Mouse (Mus musculus) liver, embryonic 12.5 days (tissue): Measurements from ENCODE around the gene Ptprg. TPM values are rescaled to one million over a fixed set of nuclear protein-coding genes. Genes with fewer than 3 reads are reported as not detected.

Experiments used
- ATAC-seq: fragments of 200-750 bp; cut with Nextera tagmentation; 2 replicates; pipeline ENCODE4 v1.8.0; 2017; ENCODE audit warnings: moderate number of reproducible peaks, mild to moderate bottlenecking, moderate library complexity
- H3K27ac ChIP-seq: fragments of 300-500 bp; sonication (generic); 2 replicates; pipeline ENCODE4 v1.5.1; 2016; ENCODE audit warnings: mild to moderate bottlenecking
- H3K27me3 ChIP-seq: fragments of 300-500 bp; sonication (generic); replicated peaks from 2 replicates; pipeline ENCODE4 v1.6.1; 2016; ENCODE audit warnings: mild to moderate bottlenecking, moderate library complexity
- H3K36me3 ChIP-seq: fragments of 300-500 bp; sonication (generic); 2 replicates; pipeline ENCODE4 v1.6.1; 2016; ENCODE audit warnings: mild to moderate bottlenecking, moderate library complexity
- H3K4me1 ChIP-seq: fragments of 300-500 bp; sonication (generic); 2 replicates; pipeline ENCODE4 v1.6.1; 2016
- H3K4me2 ChIP-seq: fragments of 300-500 bp; sonication (generic); 2 replicates; pipeline ENCODE4 v1.6.1; 2016; ENCODE audit warnings: mild to moderate bottlenecking, moderate library complexity
- H3K4me3 ChIP-seq: fragments of 300-500 bp; sonication (generic); 2 replicates; pipeline ENCODE4 v1.5.1; 2016; ENCODE audit warnings: mild to moderate bottlenecking, moderate library complexity
- H3K9ac ChIP-seq: fragments of 300-500 bp; sonication (generic); 2 replicates; pipeline ENCODE4 v1.6.1; 2016; ENCODE audit warnings: mild to moderate bottlenecking, moderate library complexity
- H3K9me3 ChIP-seq: fragments of 300-500 bp; sonication (generic); replicated peaks from 2 replicates; pipeline ENCODE4 v1.6.1; 2016; ENCODE audit warnings: mild to moderate bottlenecking, moderate library complexity
- WGBS: fragments of 180-500 bp; shearing (Covaris S2); methylation state at CpG from one replicate; pipeline ENCODE4 v1.1.7; 2016; ENCODE audit not compliant: insufficient replicate concordance; 5-methylcytosine and 5-hydroxymethylcytosine counted together
- polyA plus RNA-seq: library from polyadenylated mRNA; unstranded; fragments of >200 nt; fragmentation: Nextera tagmentation; extraction: Ambion mirVana; gene quantifications from 2 replicates; pipeline ENCODE4 v1.2.1, GENCODE M21; 2016

Gene Ptprg
- polyA plus RNA-seq, 1 experiment from 2014 or later = 4.8 TPM

GRCm38 (mm10) chr14:11670847-11671246 lies 117.5 kb downstream of the Ptprg start:
- Histone ChIP-seq H3K4me1 (no peaks in the 10 kb centered on the region), H3K4me2 (no peak overlapping the region), H3K9ac (no peak overlapping the region), H3K36me3 (no peaks in the 10 kb centered on the region), H3K27ac (no peak overlapping the region), H3K27me3 (peaks cover 6% of the 10 kb centered on the region), H3K4me3 (no peak overlapping the region), H3K9me3 (no peaks in the 10 kb centered on the region)
- 31% methylated on average over 6 of the region's 6 CpGs for WGBS
- no peak for ATAC-seq

- 78% methylated on average over 3 of the region's 3 CpGs for WGBS
Measured at GRCm38 (mm10) chr14:11672981-11673547, 119.7 kb downstream of the Ptprg start.

DNA sequence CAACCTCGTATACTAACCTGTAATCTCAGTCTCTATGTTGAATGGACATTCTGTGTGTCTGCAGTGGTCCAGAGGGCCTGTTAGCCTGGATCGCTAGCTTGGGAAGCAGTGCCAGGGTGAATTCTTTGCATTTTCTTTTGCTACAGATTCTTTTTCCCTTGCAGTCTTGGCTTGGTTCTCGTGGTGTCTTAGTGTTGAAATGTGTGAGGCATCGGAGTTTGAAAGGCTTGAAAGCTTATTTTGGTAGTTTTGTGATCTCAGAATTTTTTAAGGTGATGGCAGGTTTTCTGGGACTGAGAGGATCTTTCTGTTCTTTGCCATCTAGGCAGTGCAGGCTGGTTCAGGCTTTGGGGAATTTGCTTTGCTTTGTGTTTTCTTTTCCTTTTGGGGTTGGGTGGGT lies 124.9 kb downstream of the Ptprg start:
- no peaks in the 10 kb centered on the region for H3K27me3 ChIP-seq
- ATAC-seq = no peak
- no peak overlapping the region for H3K9ac ChIP-seq
- H3K27ac ChIP-seq = no peak overlapping the region
- no peak overlapping the region for H3K4me2 ChIP-seq
- no peak overlapping the region for H3K4me3 ChIP-seq
- H3K9me3 ChIP-seq = no peaks in the 10 kb centered on the region
- WGBS = 55% methylated on average over 4 of the region's 4 CpGs
- H3K36me3 ChIP-seq = no peaks in the 10 kb centered on the region
- H3K4me1 ChIP-seq = no peaks in the 10 kb centered on the region

More at GRCm38 (mm10) chr14:11672981-11673547, 119.7 kb downstream of the Ptprg start:
- no peaks in the 10 kb centered on the region for H3K9me3 ChIP-seq
- no peak overlapping the region for H3K4me2 ChIP-seq
- peaks cover 6% of the 10 kb centered on the region for H3K27me3 ChIP-seq
- H3K36me3 ChIP-seq = no peaks in the 10 kb centered on the region
- H3K9ac ChIP-seq = no peak overlapping the region
- no peaks in the 10 kb centered on the region for H3K4me1 ChIP-seq
- H3K4me3 ChIP-seq = no peak overlapping the region
- no peak overlapping the region for H3K27ac ChIP-seq
- ATAC-seq = no peak

- no peaks in the 10 kb centered on the region for H3K27me3 ChIP-seq
- H3K4me2 ChIP-seq = no peak overlapping the region
- no peaks in the 10 kb centered on the region for H3K36me3 ChIP-seq
- H3K27ac ChIP-seq = no peak overlapping the region
- H3K9me3 ChIP-seq = no peaks in the 10 kb centered on the region
- H3K4me1 ChIP-seq = no peaks in the 10 kb centered on the region
- ATAC-seq = no peak
- no peak overlapping the region for H3K9ac ChIP-seq
- WGBS = 54% methylated on average over 3 of the region's 3 CpGs
- H3K4me3 ChIP-seq = no peak overlapping the region
Measured at GRCm38 (mm10) chr14:11679741-11680140, 126.4 kb downstream of the Ptprg start.

DNA sequence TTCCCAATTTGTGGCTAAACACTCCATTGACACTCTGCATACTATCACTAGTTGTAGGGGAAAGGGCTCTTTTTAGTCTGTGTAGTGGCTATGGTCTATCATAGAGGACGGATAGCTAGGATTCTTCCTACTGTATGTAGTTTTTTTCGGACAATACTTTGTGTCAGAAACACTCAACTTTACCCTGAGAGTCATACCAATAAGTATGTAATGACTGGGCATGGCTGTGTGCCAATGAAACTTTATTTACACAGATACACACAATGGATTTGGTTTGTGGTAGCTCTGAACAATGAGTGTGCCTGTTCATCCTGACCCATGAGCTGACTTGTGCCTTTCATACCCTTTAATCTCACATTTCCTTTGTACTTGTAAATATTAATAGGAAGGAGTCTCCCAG lies 127.3 kb downstream of the Ptprg start:
- Histone ChIP-seq H3K36me3 (no peaks in the 10 kb centered on the region), H3K4me1 (no peaks in the 10 kb centered on the region), H3K9me3 (no peaks in the 10 kb centered on the region), H3K4me3 (no peak overlapping the region), H3K27me3 (no peaks in the 10 kb centered on the region), H3K27ac (no peak overlapping the region), H3K9ac (no peak overlapping the region), H3K4me2 (no peak overlapping the region)
- WGBS = 54% methylated on average over 2 of the region's 2 CpGs
- ATAC-seq = no peak

DNA sequence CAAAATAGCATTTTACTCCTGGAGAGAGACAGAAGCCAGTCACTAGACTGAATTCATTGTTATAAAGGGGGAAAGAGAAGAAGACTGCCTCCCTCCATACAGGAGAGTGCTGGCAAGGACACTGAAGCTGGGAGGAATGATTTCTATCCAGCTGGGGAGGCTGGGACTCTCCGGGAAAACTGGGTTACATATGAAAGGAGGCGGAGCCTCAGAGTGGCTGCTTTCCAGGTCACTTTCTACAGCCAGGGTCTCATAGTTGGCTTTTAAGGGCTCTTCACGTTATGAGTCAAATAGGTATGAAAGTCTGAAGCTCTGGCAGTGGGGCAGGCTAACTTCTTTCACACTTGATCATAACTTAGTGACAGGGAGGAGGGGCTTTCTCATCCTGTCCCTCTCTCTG lies 129.1 kb downstream of the Ptprg start:
- no peaks in the 10 kb centered on the region for H3K36me3 ChIP-seq
- no peak overlapping the region for H3K9ac ChIP-seq
- no peak overlapping the region for H3K4me3 ChIP-seq
- no peak overlapping the region for H3K4me2 ChIP-seq
- 39% methylated on average over 3 of the region's 3 CpGs for WGBS
- H3K27me3 ChIP-seq = no peaks in the 10 kb centered on the region
- no peak for ATAC-seq
- no peak overlapping the region for H3K27ac ChIP-seq
- no peaks in the 10 kb centered on the region for H3K4me1 ChIP-seq
- no peaks in the 10 kb centered on the region for H3K9me3 ChIP-seq

GRCm38 (mm10) chr14:11683386-11684081 lies 130.2 kb downstream of the Ptprg start:
- Histone ChIP-seq H3K9ac (no peak overlapping the region), H3K9me3 (no peaks in the 10 kb centered on the region), H3K27ac (no peak overlapping the region), H3K4me1 (no peaks in the 10 kb centered on the region), H3K27me3 (no peaks in the 10 kb centered on the region), H3K36me3 (no peaks in the 10 kb centered on the region), H3K4me2 (no peak overlapping the region), H3K4me3 (no peak overlapping the region)
- WGBS = 47% methylated on average over 10 of the region's 10 CpGs
- no peak for ATAC-seq

DNA sequence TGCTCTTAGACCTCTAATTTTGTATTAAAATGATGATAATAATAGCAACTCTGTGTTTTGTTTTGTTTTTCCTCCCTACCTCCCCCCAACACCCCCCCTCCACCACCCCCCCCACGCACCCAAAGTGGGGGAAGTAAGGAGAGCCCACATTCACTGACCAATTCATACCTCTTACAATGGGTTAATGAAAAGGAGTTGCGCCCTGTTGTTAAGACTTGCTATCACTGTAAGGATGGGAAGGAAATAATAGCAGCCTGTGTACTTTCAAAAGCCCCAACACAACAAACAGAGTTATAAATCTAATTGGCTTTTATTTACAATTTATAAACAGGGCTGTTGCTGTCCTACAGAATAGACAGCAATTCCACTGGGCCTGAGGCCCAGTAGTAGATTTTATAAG lies 130.8 kb downstream of the Ptprg start:
- Histone ChIP-seq H3K27me3 (no peaks in the 10 kb centered on the region), H3K9me3 (no peaks in the 10 kb centered on the region), H3K9ac (no peak overlapping the region), H3K4me2 (no peak overlapping the region), H3K4me3 (no peak overlapping the region), H3K36me3 (no peaks in the 10 kb centered on the region), H3K27ac (no peak overlapping the region), H3K4me1 (no peaks in the 10 kb centered on the region)
- no peak for ATAC-seq
- WGBS = 45% methylated on average over 2 of the region's 2 CpGs

DNA sequence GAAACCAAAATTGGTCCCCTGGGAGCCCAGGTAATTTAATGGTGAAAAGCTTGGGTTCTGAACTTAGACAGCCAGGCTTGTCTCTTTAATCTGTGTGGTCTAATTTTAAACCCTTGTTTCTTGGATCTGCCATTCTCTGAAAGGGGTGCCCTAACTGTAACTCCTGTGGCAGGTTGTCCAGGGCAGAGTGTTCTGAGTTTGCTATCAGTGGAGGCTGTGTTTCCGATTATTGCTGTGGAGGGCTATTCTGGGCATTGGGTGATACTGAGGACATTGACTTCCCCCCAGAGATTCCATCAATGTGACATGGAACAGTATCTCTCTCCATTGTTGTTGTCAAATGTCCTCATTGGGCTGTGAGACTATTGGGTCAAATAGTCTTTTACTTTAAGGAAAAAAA lies 134.2 kb downstream of the Ptprg start:
- no peak overlapping the region for H3K4me2 ChIP-seq
- H3K9me3 ChIP-seq = no peaks in the 10 kb centered on the region
- no peak overlapping the region for H3K27ac ChIP-seq
- no peaks in the 10 kb centered on the region for H3K4me1 ChIP-seq
- H3K9ac ChIP-seq = no peak overlapping the region
- no peaks in the 10 kb centered on the region for H3K27me3 ChIP-seq
- H3K36me3 ChIP-seq = no peaks in the 10 kb centered on the region
- no peak for ATAC-seq
- no peak overlapping the region for H3K4me3 ChIP-seq
- WGBS = 58% methylated on average over 1 of the region's 1 CpGs

- Histone ChIP-seq H3K9ac (no peak overlapping the region), H3K4me3 (no peak overlapping the region), H3K4me2 (no peak overlapping the region), H3K4me1 (no peaks in the 10 kb centered on the region), H3K36me3 (no peaks in the 10 kb centered on the region), H3K27me3 (no peaks in the 10 kb centered on the region), H3K27ac (no peak overlapping the region), H3K9me3 (no peaks in the 10 kb centered on the region)
- no peak for ATAC-seq
- 54% methylated on average over 6 of the region's 6 CpGs for WGBS
Measured at GRCm38 (mm10) chr14:11688142-11688541, 134.8 kb downstream of the Ptprg start.

DNA sequence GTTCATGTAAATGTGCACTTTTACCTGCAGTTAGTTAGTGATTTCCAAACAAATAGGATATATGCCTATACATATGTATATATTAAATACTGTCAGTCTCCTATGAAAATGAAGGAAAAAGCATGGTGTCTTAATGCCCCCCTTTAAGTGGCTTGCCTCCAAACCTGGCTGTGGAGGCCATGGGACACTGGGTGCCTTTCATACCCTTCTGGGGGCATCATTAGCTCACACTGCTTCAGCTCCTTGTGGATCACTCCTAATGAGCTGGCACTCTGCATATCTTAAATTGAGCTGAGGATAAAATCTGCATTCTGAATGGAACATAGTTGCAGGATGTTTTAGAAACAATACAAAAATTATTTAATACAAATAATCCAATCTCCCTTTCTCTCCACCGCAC lies 136.7 kb downstream of the Ptprg start:
- Histone ChIP-seq H3K4me3 (no peak overlapping the region), H3K9ac (no peak overlapping the region), H3K4me1 (no peaks in the 10 kb centered on the region), H3K4me2 (no peak overlapping the region), H3K27ac (no peak overlapping the region), H3K36me3 (no peaks in the 10 kb centered on the region), H3K9me3 (no peaks in the 10 kb centered on the region), H3K27me3 (no peaks in the 10 kb centered on the region)
- ATAC-seq = no peak
- WGBS = 69% methylated on average over 1 of the region's 1 CpGs

DNA sequence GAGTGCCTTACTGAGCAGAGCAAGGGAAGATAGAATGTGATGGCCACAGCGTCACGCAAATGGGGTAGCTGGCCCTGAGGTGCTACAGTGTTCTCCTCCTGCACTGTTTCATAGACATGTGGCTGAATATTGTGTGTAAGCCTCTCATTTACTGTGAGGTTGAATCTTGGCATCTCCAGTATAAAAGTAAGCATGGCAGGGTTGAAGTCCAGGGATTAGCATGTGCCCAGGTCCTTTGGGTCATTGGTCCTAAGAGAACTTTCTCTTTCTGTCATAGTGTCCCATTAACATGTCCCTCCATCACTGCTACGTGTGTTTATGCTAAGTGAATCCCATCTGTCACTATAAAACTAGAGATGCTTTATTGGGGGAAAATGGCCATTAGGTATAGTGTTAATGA lies 138.2 kb downstream of the Ptprg start:
- no peaks in the 10 kb centered on the region for H3K27me3 ChIP-seq
- no peak overlapping the region for H3K4me3 ChIP-seq
- H3K36me3 ChIP-seq = no peaks in the 10 kb centered on the region
- H3K9ac ChIP-seq = no peak overlapping the region
- H3K9me3 ChIP-seq = no peaks in the 10 kb centered on the region
- H3K4me2 ChIP-seq = no peak overlapping the region
- H3K4me1 ChIP-seq = no peaks in the 10 kb centered on the region
- H3K27ac ChIP-seq = no peak overlapping the region
- 63% methylated on average over 3 of the region's 3 CpGs for WGBS
- no peak for ATAC-seq

GRCm38 (mm10) chr14:11698880-11699279 lies 145.5 kb downstream of the Ptprg start:
- Histone ChIP-seq H3K36me3 (no peaks in the 10 kb centered on the region), H3K27ac (no peak overlapping the region), H3K9me3 (no peaks in the 10 kb centered on the region), H3K9ac (no peak overlapping the region), H3K4me2 (no peak overlapping the region), H3K4me1 (no peaks in the 10 kb centered on the region), H3K4me3 (no peak overlapping the region), H3K27me3 (no peaks in the 10 kb centered on the region)
- WGBS = 56% methylated on average over 4 of the region's 4 CpGs
- ATAC-seq = no peak
